Mouse (Mus musculus) hindbrain, embryonic 15.5 days (tissue): ENCODE measurements at regions not wholly inside any gene's neighbourhood (a gene's known extent, or its start where the extent isn't known, plus 50 kb on each side); places are given as distances from the start of the nearest gene placed in this dataset.

Experiments used
- ATAC-seq: fragments of 200-750 bp; cut with Nextera tagmentation; 2 replicates; pipeline ENCODE4 v1.8.0; 2017; ENCODE audit warnings: low read depth, moderate number of reproducible peaks, moderate TSS enrichment; ENCODE audit not compliant: low FRiP score
- H3K27ac ChIP-seq: fragments of 300-500 bp; sonication (generic); replicated peaks from 2 replicates; pipeline ENCODE4 v1.5.1; 2015; ENCODE audit warnings: mild to moderate bottlenecking, inconsistent platforms
- H3K27me3 ChIP-seq: fragments of 300-500 bp; sonication (generic); 2 replicates; pipeline ENCODE4 v1.6.1; 2015; ENCODE audit warnings: control low read depth, inconsistent platforms
- H3K36me3 ChIP-seq: fragments of 300-500 bp; sonication (generic); 2 replicates; pipeline ENCODE4 v1.6.1; 2015; ENCODE audit warnings: control low read depth, inconsistent platforms
- H3K4me1 ChIP-seq: fragments of 300-500 bp; sonication (generic); replicated peaks from 2 replicates; pipeline ENCODE4 v1.6.1; 2015; ENCODE audit warnings: control low read depth, inconsistent platforms
- H3K4me2 ChIP-seq: fragments of 300-500 bp; sonication (generic); 2 replicates; pipeline ENCODE4 v1.6.1; 2015; ENCODE audit warnings: moderate library complexity, mild to moderate bottlenecking, inconsistent platforms
- H3K4me3 ChIP-seq: fragments of 300-500 bp; sonication (generic); 2 replicates; pipeline ENCODE4 v1.5.1; 2015; ENCODE audit warnings: mild to moderate bottlenecking, inconsistent platforms
- H3K9ac ChIP-seq: fragments of 300-500 bp; sonication (generic); 2 replicates; pipeline ENCODE4 v1.6.1; 2015; ENCODE audit warnings: inconsistent platforms
- H3K9me3 ChIP-seq: fragments of 300-500 bp; sonication (generic); 2 replicates; pipeline ENCODE4 v1.6.1; 2016; ENCODE audit warnings: control low read depth, inconsistent platforms
- WGBS: fragments of 180-500 bp; shearing (Covaris S2); methylation state at CpG from one replicate; pipeline ENCODE4 v1.1.7; 2015; 5-methylcytosine and 5-hydroxymethylcytosine counted together

GRCm38 (mm10) chr16:71812840-71813239 is 495.3 kb upstream of the Robo1 start:
- H3K4me2 ChIP-seq = no peak overlapping the region
- 37% methylated on average over 5 of the region's 5 CpGs for WGBS
- no peaks in the 10 kb centered on the region for H3K27me3 ChIP-seq
- H3K9me3 ChIP-seq = no peaks in the 10 kb centered on the region
- H3K27ac ChIP-seq = no peak overlapping the region
- H3K4me3 ChIP-seq = no peak overlapping the region
- no peaks in the 10 kb centered on the region for H3K4me1 ChIP-seq
- H3K9ac ChIP-seq = no peak overlapping the region
- H3K36me3 ChIP-seq = no peaks in the 10 kb centered on the region
- ATAC-seq = no peak

DNA sequence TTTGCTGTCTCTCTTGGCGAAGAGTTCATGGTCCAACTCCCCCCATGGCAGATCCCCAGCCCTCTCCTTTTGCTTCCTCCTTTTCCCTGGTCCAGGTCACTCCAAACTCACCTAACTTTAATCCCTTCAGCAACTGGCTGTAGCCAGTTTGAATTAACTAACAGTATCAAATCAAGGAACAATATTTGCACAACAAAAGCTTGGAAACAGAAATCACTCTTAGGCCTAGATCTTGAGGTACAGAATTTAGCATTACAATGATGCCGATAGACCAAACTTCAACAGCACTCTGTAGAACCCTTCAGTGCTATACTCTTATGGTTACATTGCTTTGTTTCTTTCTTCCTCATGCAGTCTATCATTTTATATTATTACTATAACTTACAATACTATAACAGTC is 472.8 kb upstream of the Robo1 start:
- H3K4me2 ChIP-seq = no peak overlapping the region
- H3K27ac ChIP-seq = no peak overlapping the region
- no peaks in the 10 kb centered on the region for H3K27me3 ChIP-seq
- H3K4me1 ChIP-seq = no peaks in the 10 kb centered on the region
- whole genome bisulfite sequencing = 91% methylated on average over 2 of the region's 2 CpGs
- no peaks in the 10 kb centered on the region for H3K9me3 ChIP-seq
- no peak overlapping the region for H3K9ac ChIP-seq
- no peak overlapping the region for H3K4me3 ChIP-seq
- ATAC-seq = no peak
- H3K36me3 ChIP-seq = no peaks in the 10 kb centered on the region

DNA sequence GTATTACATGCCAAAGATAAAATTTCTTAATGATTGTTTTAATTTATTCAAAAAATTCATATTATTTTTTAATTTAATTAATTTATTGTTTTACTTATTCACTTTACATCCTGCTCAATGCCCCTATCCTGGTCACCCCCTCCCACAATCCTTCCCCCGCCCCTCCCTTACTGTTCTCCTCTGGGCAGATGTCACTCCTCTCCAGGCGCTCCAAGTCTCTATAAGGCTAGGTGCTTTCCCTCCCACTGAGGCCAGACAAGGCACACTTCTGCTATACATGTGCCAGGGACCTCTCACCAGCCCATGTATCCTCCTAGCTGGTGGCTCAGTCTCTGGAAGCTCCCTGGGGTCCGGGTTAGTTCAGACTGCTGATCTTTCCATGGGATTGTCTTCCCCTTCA is 458.0 kb upstream of the Robo1 start:
- H3K4me1 ChIP-seq = no peaks in the 10 kb centered on the region
- ATAC-seq = no peak
- WGBS = 91% methylated on average over 3 of the region's 3 CpGs

DNA sequence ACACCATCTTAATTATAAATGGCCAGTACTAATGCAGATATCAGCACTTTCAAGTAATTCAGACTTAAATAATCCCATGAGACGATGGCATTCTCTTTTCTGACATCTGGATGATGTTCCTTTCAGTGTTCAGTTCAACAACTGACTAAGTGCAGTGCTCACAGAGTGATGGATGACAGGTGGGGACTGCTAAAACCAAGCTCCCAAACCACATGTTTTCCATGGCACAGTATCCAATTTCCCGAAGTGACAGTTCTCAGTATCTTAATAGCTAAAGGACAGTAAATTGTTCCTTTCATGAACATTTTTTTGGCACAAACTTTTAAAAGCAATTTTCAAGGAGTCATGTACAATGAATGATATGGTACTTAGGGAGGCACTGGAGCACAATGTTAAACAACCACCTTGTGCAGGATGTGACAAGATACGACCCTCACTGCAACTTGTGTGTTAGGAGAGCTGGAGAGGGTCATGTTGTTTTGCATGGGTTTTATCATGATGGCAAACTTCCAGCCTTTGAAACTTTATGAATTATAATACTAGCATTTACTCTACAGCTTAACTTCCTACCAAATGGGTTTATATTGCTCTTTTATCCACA is 456.4 kb upstream of the Robo1 start:
- Histone ChIP-seq H3K36me3 (no peaks in the 10 kb centered on the region), H3K9ac (no peak overlapping the region), H3K27me3 (no peaks in the 10 kb centered on the region), H3K4me1 (no peaks in the 10 kb centered on the region), H3K27ac (no peak overlapping the region), H3K9me3 (no peaks in the 10 kb centered on the region), H3K4me3 (no peak overlapping the region), H3K4me2 (no peak overlapping the region)
- WGBS = 71% methylated on average over 3 of the region's 3 CpGs
- ATAC-seq = no peak

More for the DNA sequence above, 458.0 kb upstream of the Robo1 start:
- H3K36me3 ChIP-seq = no peaks in the 10 kb centered on the region
- no peak overlapping the region for H3K27ac ChIP-seq
- H3K4me2 ChIP-seq = no peak overlapping the region
- H3K27me3 ChIP-seq = no peaks in the 10 kb centered on the region
- no peak overlapping the region for H3K4me3 ChIP-seq
- H3K9ac ChIP-seq = no peak overlapping the region
- H3K9me3 ChIP-seq = no peaks in the 10 kb centered on the region

DNA sequence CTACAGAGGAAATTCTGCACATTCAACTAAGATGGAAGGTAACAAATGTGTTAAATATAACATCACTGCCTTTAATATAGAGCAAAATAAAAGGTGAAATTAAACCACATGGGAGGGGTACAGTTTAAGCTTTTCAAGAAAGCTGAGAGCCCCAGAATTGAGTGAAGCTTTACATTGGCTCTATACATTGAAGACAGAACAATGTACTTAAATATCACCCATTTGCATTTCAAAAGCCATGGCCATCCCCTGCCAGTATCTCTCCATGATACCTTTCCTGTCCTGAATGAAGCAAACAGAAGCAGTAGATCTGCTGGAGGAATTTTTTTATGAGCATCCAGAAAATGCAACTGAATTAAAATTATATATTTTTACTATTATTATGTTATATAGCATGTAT is 450.2 kb upstream of the Robo1 start:
- no peak overlapping the region for H3K27ac ChIP-seq
- H3K4me3 ChIP-seq = no peak overlapping the region
- H3K4me1 ChIP-seq = no peaks in the 10 kb centered on the region
- H3K4me2 ChIP-seq = no peak overlapping the region
- H3K36me3 ChIP-seq = no peaks in the 10 kb centered on the region
- ATAC-seq = no peak
- no peaks in the 10 kb centered on the region for H3K27me3 ChIP-seq
- H3K9me3 ChIP-seq = no peaks in the 10 kb centered on the region
- H3K9ac ChIP-seq = no peak overlapping the region

GRCm38 (mm10) chr16:71860205-71860604 is 447.9 kb upstream of the Robo1 start:
- no peaks in the 10 kb centered on the region for H3K4me1 ChIP-seq
- WGBS = 95% methylated on average over 2 of the region's 2 CpGs
- H3K27me3 ChIP-seq = no peaks in the 10 kb centered on the region
- no peak overlapping the region for H3K27ac ChIP-seq
- H3K4me3 ChIP-seq = no peak overlapping the region
- H3K36me3 ChIP-seq = no peaks in the 10 kb centered on the region
- no peak overlapping the region for H3K9ac ChIP-seq
- H3K9me3 ChIP-seq = no peaks in the 10 kb centered on the region
- no peak overlapping the region for H3K4me2 ChIP-seq
- no peak for ATAC-seq

DNA sequence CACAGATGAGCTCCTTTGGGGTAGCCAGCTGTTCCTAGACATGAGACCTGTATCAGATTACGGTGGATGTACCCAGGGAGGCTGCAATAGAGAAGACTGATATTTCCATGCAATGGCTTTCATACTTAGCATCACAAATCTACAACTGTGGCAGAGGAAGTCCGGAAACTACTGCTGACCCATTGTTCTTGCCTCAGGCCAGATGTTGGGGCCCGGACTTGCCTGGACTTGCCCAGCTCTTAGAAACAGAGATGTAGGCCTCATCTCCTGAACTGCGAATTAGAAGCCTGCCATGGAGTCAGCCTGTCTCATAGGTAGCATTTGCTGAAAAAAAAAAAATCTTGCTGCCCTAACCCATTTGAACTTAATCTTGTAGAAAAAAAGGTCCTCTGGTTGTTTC is 422.4 kb upstream of the Robo1 start:
- Histone ChIP-seq H3K4me3 (no peak overlapping the region), H3K9me3 (no peaks in the 10 kb centered on the region), H3K27ac (no peak overlapping the region), H3K27me3 (no peaks in the 10 kb centered on the region), H3K4me1 (no peaks in the 10 kb centered on the region), H3K36me3 (no peaks in the 10 kb centered on the region), H3K4me2 (no peak overlapping the region), H3K9ac (no peak overlapping the region)
- ATAC-seq = no peak
- 87% methylated on average over 4 of the region's 4 CpGs for WGBS

DNA sequence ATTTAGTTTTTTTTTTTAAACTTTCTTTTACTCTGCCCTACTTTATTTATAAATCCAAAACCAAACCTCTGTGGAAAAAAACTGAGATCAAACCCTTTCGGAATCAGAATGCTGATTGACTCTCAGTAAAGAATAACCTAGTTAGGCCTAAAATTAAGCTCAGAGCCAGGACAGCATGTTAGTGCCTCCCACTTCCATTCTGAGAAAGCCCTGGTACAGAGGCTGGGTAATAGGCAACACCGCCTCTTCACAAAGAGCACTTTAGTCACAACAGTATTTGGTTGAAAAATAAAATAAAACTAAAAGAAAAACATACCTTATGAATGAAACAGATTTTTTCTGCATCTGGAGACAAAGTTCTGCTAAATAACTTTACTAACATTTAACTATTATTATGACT is 418.4 kb upstream of the Robo1 start:
- Histone ChIP-seq H3K9ac (no peak overlapping the region), H3K27ac (no peak overlapping the region), H3K9me3 (no peaks in the 10 kb centered on the region), H3K4me2 (no peak overlapping the region), H3K27me3 (no peaks in the 10 kb centered on the region), H3K4me3 (no peak overlapping the region), H3K4me1 (no peaks in the 10 kb centered on the region), H3K36me3 (no peaks in the 10 kb centered on the region)
- ATAC-seq = no peak
- 67% methylated on average over 2 of the region's 2 CpGs for WGBS

GRCm38 (mm10) chr16:71923111-71923510 is 385.0 kb upstream of the Robo1 start:
- 94% methylated on average over 13 of the region's 13 CpGs for WGBS

DNA sequence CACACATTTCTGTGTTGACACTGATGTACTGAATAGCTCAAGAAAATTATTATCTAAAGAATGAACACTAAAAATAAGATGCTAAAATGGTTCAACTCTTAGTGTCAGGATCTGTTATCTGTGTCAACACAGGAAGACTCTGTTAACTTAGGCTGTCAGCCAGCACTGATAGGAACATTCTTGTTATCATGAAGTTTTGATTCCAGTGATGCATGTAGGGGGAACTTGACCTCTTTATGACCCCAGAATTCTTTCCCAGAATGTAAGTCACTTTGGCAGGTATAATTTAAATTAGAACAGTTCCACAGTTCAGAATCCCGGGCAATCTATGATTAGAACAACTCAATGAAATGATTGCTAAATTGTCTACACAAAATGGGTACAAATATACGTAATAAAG is 363.9 kb upstream of the Robo1 start:
- ATAC-seq = no peak
- Histone ChIP-seq H3K4me2 (no peak overlapping the region), H3K9ac (no peak overlapping the region), H3K4me3 (no peak overlapping the region), H3K4me1 (no peaks in the 10 kb centered on the region), H3K9me3 (no peaks in the 10 kb centered on the region), H3K36me3 (no peaks in the 10 kb centered on the region), H3K27ac (no peak overlapping the region), H3K27me3 (no peaks in the 10 kb centered on the region)
- WGBS = 83% methylated on average over 2 of the region's 2 CpGs

More at GRCm38 (mm10) chr16:71923111-71923510, 385.0 kb upstream of the Robo1 start:
- no peak overlapping the region for H3K9ac ChIP-seq
- H3K4me3 ChIP-seq = no peak overlapping the region
- no peak for ATAC-seq
- no peaks in the 10 kb centered on the region for H3K27me3 ChIP-seq
- H3K4me2 ChIP-seq = no peak overlapping the region
- no peaks in the 10 kb centered on the region for H3K4me1 ChIP-seq
- H3K27ac ChIP-seq = no peak overlapping the region
- H3K9me3 ChIP-seq = no peaks in the 10 kb centered on the region
- no peaks in the 10 kb centered on the region for H3K36me3 ChIP-seq

GRCm38 (mm10) chr16:71944846-71945245 is 363.3 kb upstream of the Robo1 start:
- 93% methylated on average over 2 of the region's 2 CpGs for WGBS
- Histone ChIP-seq H3K9me3 (no peaks in the 10 kb centered on the region), H3K27me3 (no peaks in the 10 kb centered on the region), H3K4me2 (no peak overlapping the region), H3K36me3 (no peaks in the 10 kb centered on the region), H3K4me1 (no peaks in the 10 kb centered on the region), H3K27ac (no peak overlapping the region), H3K9ac (no peak overlapping the region), H3K4me3 (no peak overlapping the region)
- ATAC-seq = no peak

GRCm38 (mm10) chr16:71952879-71953406 is 355.2 kb upstream of the Robo1 start:
- ATAC-seq = no peak
- Histone ChIP-seq H3K4me1 (no peaks in the 10 kb centered on the region), H3K4me3 (no peak overlapping the region), H3K27me3 (no peaks in the 10 kb centered on the region), H3K4me2 (no peak overlapping the region), H3K9me3 (no peaks in the 10 kb centered on the region), H3K36me3 (no peaks in the 10 kb centered on the region), H3K9ac (no peak overlapping the region), H3K27ac (no peak overlapping the region)
- WGBS = 87% methylated on average over 2 of the region's 2 CpGs

GRCm38 (mm10) chr16:71963579-71963978 is 344.5 kb upstream of the Robo1 start:
- Histone ChIP-seq H3K9me3 (no peaks in the 10 kb centered on the region), H3K36me3 (no peaks in the 10 kb centered on the region)

More at GRCm38 (mm10) chr16:71963579-71963978, 344.5 kb upstream of the Robo1 start:
- no peaks in the 10 kb centered on the region for H3K27me3 ChIP-seq
- no peak overlapping the region for H3K4me2 ChIP-seq
- H3K4me3 ChIP-seq = no peak overlapping the region
- H3K27ac ChIP-seq = no peak overlapping the region
- no peak overlapping the region for H3K9ac ChIP-seq
- no peak for ATAC-seq
- H3K4me1 ChIP-seq = no peaks in the 10 kb centered on the region
